Mouse (Mus musculus): Measurements from ENCODE around the gene Gpn2. TPM values are rescaled to one million over a fixed set of nuclear protein-coding genes. Genes with fewer than 3 reads are reported as not detected.

Gene Gpn2
- polyA plus RNA-seq (2014; fragmentation: Illumina TruSeq; extraction: RNeasy Lipid Tissue Mini Kit (QIAGEN cat#74804)) = not detected

GRCm38 (mm10) chr4:133584059-133584951 is at the start of gene Gpn2:
Gene Gpn2 (plus strand): TSS chr4:133584362.

GRCm38 (mm10) chr4:133545272-133546231 is 38.6 kb upstream of the Gpn2 start, which contains the start of gene Nudc:
Gene Nudc (minus strand): TSS chr4:133545996.

GRCm38 (mm10) chr4:133552768-133553447 is 31.3 kb upstream of the Gpn2 start, which contains the start of gene Nr0b2:
Gene Nr0b2 (plus strand): TSS chr4:133553376.

GRCm38 (mm10) chr4:133574070-133574842 is 9.9 kb upstream of the Gpn2 start, which contains the start of gene Gpatch3:
Gene Gpatch3 (plus strand): TSS chr4:133574745.

GRCm38 (mm10) chr4:133601721-133602218 is 17.6 kb downstream of the Gpn2 start, which contains the start of gene Sfn:
Gene Sfn (minus strand): TSS chr4:133602168.

Other genes starting within 250 kb of the Gpn2 start
- gene Wdtc1, start 230.9 kb upstream of the Gpn2 start, polyA plus RNA-seq (2014; fragmentation: Illumina TruSeq; extraction: RNeasy Lipid Tissue Mini Kit (QIAGEN cat#74804)) = 2.3 TPM
- 1.7 TPM for gene Slc9a1, start 214.7 kb upstream of the Gpn2 start, polyA plus RNA-seq (2014; fragmentation: Illumina TruSeq; extraction: RNeasy Lipid Tissue Mini Kit (QIAGEN cat#74804))
- gene Tent5b, start 104.2 kb upstream of the Gpn2 start, polyA plus RNA-seq (2014; fragmentation: Illumina TruSeq; extraction: RNeasy Lipid Tissue Mini Kit (QIAGEN cat#74804)) = 0.46 TPM
- gene Trnp1, start 85.8 kb upstream of the Gpn2 start, polyA plus RNA-seq (2014; fragmentation: Illumina TruSeq; extraction: RNeasy Lipid Tissue Mini Kit (QIAGEN cat#74804)) = not detected
- not detected for gene Kdf1, start 65.4 kb upstream of the Gpn2 start, polyA plus RNA-seq (2014; fragmentation: Illumina TruSeq; extraction: RNeasy Lipid Tissue Mini Kit (QIAGEN cat#74804))
- 38.6 TPM for gene Nudc, start 38.4 kb upstream of the Gpn2 start, polyA plus RNA-seq (2014; fragmentation: Illumina TruSeq; extraction: RNeasy Lipid Tissue Mini Kit (QIAGEN cat#74804))
- gene Nr0b2, start 31.0 kb upstream of the Gpn2 start, polyA plus RNA-seq (2014; fragmentation: Illumina TruSeq; extraction: RNeasy Lipid Tissue Mini Kit (QIAGEN cat#74804)) = not detected
- not detected for gene Gpatch3, start 9.6 kb upstream of the Gpn2 start, polyA plus RNA-seq (2014; fragmentation: Illumina TruSeq; extraction: RNeasy Lipid Tissue Mini Kit (QIAGEN cat#74804))
- not detected for gene Sfn, start 17.8 kb downstream of the Gpn2 start, polyA plus RNA-seq (2014; fragmentation: Illumina TruSeq; extraction: RNeasy Lipid Tissue Mini Kit (QIAGEN cat#74804))
- 2.2 TPM for gene Zdhhc18, start 65.8 kb downstream of the Gpn2 start, polyA plus RNA-seq (2014; fragmentation: Illumina TruSeq; extraction: RNeasy Lipid Tissue Mini Kit (QIAGEN cat#74804))
- gene Pigv, start 88.3 kb downstream of the Gpn2 start, polyA plus RNA-seq (2014; fragmentation: Illumina TruSeq; extraction: RNeasy Lipid Tissue Mini Kit (QIAGEN cat#74804)) = 3.8 TPM
- gene Arid1a, start 172.4 kb downstream of the Gpn2 start, polyA plus RNA-seq (2014; fragmentation: Illumina TruSeq; extraction: RNeasy Lipid Tissue Mini Kit (QIAGEN cat#74804)) = 28.5 TPM

Data from ovary, adult 10 weeks (tissue).